15 mouse cellular contexts compared by ENCODE assay signal in genomic region chr5:17551693-17552092, GRCm38 (mm10).
"Had no signal": no experiment of that assay in that cellular context is flagged by ENCODE, and none has a peak within 500 bp of the region (broad histone marks: within the 10 kb centered on the region; RNA-seq: fewer than 3 reads in every experiment).

No protein-coding gene starts in this region.

- H3K4me2 ChIP-seq: limb, embryonic 12.5 days; limb, embryonic 15.5 days; liver, embryonic 11.5 days; lung, embryonic 15.5 days; midbrain, embryonic 11.5 days had no signal

- H3K4me1 ChIP-seq: limb, embryonic 12.5 days; limb, embryonic 15.5 days had no signal

- H3K9me3 ChIP-seq: limb, embryonic 12.5 days; limb, embryonic 15.5 days; lung, embryonic 15.5 days had no signal

- H3K4me3 ChIP-seq: limb, embryonic 12.5 days; limb, embryonic 15.5 days; lung, embryonic 15.5 days had no signal

- H3K9ac ChIP-seq: limb, embryonic 12.5 days; limb, embryonic 15.5 days; liver, embryonic 14.5 days; liver, postnatal 0 days; lung, embryonic 15.5 days had no signal

- H3K36me3 ChIP-seq: limb, embryonic 12.5 days; limb, embryonic 15.5 days; lung, embryonic 15.5 days had no signal

- H3K27ac ChIP-seq: limb, embryonic 12.5 days; limb, embryonic 15.5 days; liver, embryonic 14.5 days; lung, embryonic 15.5 days had no signal

- DNase-seq: kidney, postnatal 14 days; kidney, postnatal 4 days; left cerebral cortex, postnatal 4 days; liver, postnatal 0 days; lung, postnatal 10 days; lung, postnatal 4 days; midbrain, embryonic 14.5 days; thymus, adult 18-20 months; thymus, postnatal 36 days had no signal

- ATAC-seq: liver, postnatal 0 days had no signal

- H3K27me3 ChIP-seq: limb, embryonic 12.5 days; limb, embryonic 15.5 days; lung, embryonic 15.5 days had no signal
